Mouse (Mus musculus): ENCODE results near the gene Cep162. TPM values are rescaled to one million over a fixed set of nuclear protein-coding genes. Genes with fewer than 3 reads are reported as not detected.

Gene Cep162
- total RNA-seq (2021): 1 to 10 TPM; 5.0 to 5.2 TPM
- long read RNA-seq, experiment 1: 0 reads
- long read RNA-seq, experiment 2: 0 reads

- peak; percentile 87 to 92 for DNase-seq
Observed at GRCm38 (mm10) chr9:87254903-87255695, at the start of gene Cep162. TSS of gene Cep162 (minus strand) at chr9:87255536.

GRCm38 (mm10) chr9:87303196-87303595 lies 47.9 kb upstream of the Cep162 start:
- DNase-seq: no peak

GRCm38 (mm10) chr9:87298900-87299299 lies 43.6 kb upstream of the Cep162 start:
- no peak for DNase-seq

GRCm38 (mm10) chr9:87297522-87297921 lies 42.2 kb upstream of the Cep162 start:
- DNase-seq: no peak

- DNase-seq: no peak
Observed at GRCm38 (mm10) chr9:87255696-87256030, 327 bp upstream of the Cep162 start.

- no peak for DNase-seq
Observed at GRCm38 (mm10) chr9:87248118-87248517, 7.2 kb downstream of the Cep162 start.

GRCm38 (mm10) chr9:87247678-87248077 lies 7.7 kb downstream of the Cep162 start:
- DNase-seq: no peak

- no peak for DNase-seq
Observed at GRCm38 (mm10) chr9:87213204-87213603, 42.1 kb downstream of the Cep162 start.

GRCm38 (mm10) chr9:87210830-87211339 lies 44.5 kb downstream of the Cep162 start:
- no peak for DNase-seq

- no peak for DNase-seq
Observed at GRCm38 (mm10) chr9:87202431-87202830, 52.9 kb downstream of the Cep162 start.

GRCm38 (mm10) chr9:87200919-87201318 lies 54.4 kb downstream of the Cep162 start:
- no peak for DNase-seq

GRCm38 (mm10) chr9:87200426-87200825 lies 54.9 kb downstream of the Cep162 start:
- DNase-seq: no peak

GRCm38 (mm10) chr9:87198036-87198435 lies 57.3 kb downstream of the Cep162 start:
- no peak for DNase-seq

GRCm38 (mm10) chr9:87197277-87197676 lies 58.1 kb downstream of the Cep162 start:
- DNase-seq: no peak

GRCm38 (mm10) chr9:87193721-87194120 lies 61.6 kb downstream of the Cep162 start:
- DNase-seq: no peak

GRCm38 (mm10) chr9:87187336-87187735 lies 68.0 kb downstream of the Cep162 start:
- peak in 1 of 2 experiments; percentile 16 for DNase-seq

GRCm38 (mm10) chr9:87182231-87182630 lies 73.1 kb downstream of the Cep162 start:
- DNase-seq: no peak

- DNase-seq: no peak
Observed at GRCm38 (mm10) chr9:87178534-87178933, 76.8 kb downstream of the Cep162 start.

- DNase-seq: no peak
Observed at GRCm38 (mm10) chr9:87171517-87171916, 83.8 kb downstream of the Cep162 start.

- DNase-seq: no peak
Observed at GRCm38 (mm10) chr9:87170891-87171290, 84.4 kb downstream of the Cep162 start.

GRCm38 (mm10) chr9:87169144-87169543 lies 86.2 kb downstream of the Cep162 start:
- DNase-seq: no peak

GRCm38 (mm10) chr9:87168051-87168450 lies 87.3 kb downstream of the Cep162 start:
- DNase-seq: peak; percentile 10 to 16

- peak; percentile 24 to 41 for DNase-seq
Observed at GRCm38 (mm10) chr9:87167001-87167830, 88.1 kb downstream of the Cep162 start.

Measured in adrenal gland, postnatal 36 days (tissue).